Mouse (Mus musculus): ENCODE results near the gene Bbs10. TPM values are rescaled to one million over a fixed set of nuclear protein-coding genes. Genes with fewer than 3 reads are reported as not detected.
A peak's percentile ranks its signal among the peaks of the same experiment; 100 is the strongest.

Gene Bbs10
- polyA plus RNA-seq, 1 experiment from 2014 or later = 2.0 TPM

DNA sequence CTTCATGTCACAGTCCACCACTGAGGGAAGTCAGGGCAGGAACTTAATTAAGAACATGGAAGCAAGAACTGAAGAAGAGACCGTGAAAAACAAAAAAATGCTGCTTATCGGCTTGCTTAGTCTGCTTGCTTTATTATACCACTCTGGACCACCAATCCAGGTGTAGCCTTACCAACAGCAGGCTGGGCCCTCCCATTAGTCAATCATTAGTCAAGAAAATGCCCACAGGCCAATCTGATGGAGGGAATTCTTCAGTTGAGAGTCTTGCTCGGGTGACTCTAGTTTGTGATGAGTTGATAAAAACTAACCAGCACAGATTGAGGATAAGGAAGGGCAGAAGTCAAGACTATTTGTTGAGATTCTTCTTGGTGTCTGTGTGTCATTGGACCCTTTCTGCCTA lies 40.2 kb upstream of the Bbs10 start:
- Histone ChIP-seq H3K4me3 (ENCODE audit: low read depth, low read length) (no peak overlapping the region), H3K4me2 (ENCODE audit: low read depth, low read length) (no peak overlapping the region), H3K9me3 (ENCODE audit: low read length) (no peaks in the 10 kb centered on the region), H3K27ac (ENCODE audit: low read depth) (no peak overlapping the region), H3K36me3 (replicated peaks; ENCODE audit: insufficient read depth, low read length) (peaks cover 3% of the 10 kb centered on the region; the same call in 1 of the 2 replicates), H3K27me3 (ENCODE audit: insufficient read depth, low read length) (no peaks in the 10 kb centered on the region), H3K9ac (replicated peaks) (no peak overlapping the region), H3K4me1 (ENCODE audit: insufficient read depth) (no peaks in the 10 kb centered on the region)
- 81% methylated on average over 3 of the region's 3 CpGs for WGBS (ENCODE audit: insufficient replicate concordance)
- no peak for TF ChIP-seq CTCF (IDR thresholded peaks at IDR 0.05; ENCODE audit: low read depth)
- no peak for TF ChIP-seq EP300 (IDR thresholded peaks at IDR 0.05; ENCODE audit: low read depth)
- no peak for ATAC-seq
- DNase-seq = no peak

DNA sequence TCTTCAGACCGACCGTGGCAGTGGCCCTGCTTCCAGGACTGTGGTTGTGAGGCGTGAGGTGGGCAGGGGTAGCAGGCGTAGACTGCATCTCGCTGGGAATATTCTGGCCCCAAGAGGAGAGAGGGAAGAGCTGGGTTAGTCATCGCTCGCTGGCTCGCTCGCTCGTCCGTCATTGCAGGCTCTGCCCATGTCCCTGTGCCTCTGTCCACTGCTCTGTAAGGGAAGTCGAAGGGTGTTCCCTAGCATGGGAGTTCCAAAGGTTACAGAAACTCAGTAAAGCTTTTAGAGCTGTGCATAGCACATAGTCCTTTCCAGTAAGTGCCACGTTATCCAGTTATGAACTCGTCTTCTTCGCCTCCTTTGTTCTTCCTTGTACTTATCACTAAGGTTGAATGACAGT lies 26.8 kb upstream of the Bbs10 start:
- WGBS (ENCODE audit: insufficient replicate concordance) = 83% methylated on average over 15 of the region's 15 CpGs
- H3K9ac ChIP-seq (replicated peaks) = no peak overlapping the region
- DNase-seq = no peak
- H3K4me2 ChIP-seq (ENCODE audit: low read depth, low read length) = no peak overlapping the region
- no peak overlapping the region for H3K27ac ChIP-seq (ENCODE audit: low read depth)
- peaks cover 71% of the 10 kb centered on the region for H3K36me3 ChIP-seq (replicated peaks; ENCODE audit: insufficient read depth, low read length)
- no peaks in the 10 kb centered on the region for H3K27me3 ChIP-seq (ENCODE audit: insufficient read depth, low read length)
- no peaks in the 10 kb centered on the region for H3K9me3 ChIP-seq (ENCODE audit: low read length)
- ATAC-seq = no peak
- H3K4me1 ChIP-seq (ENCODE audit: insufficient read depth) = no peaks in the 10 kb centered on the region
- no peak overlapping the region for H3K4me3 ChIP-seq (ENCODE audit: low read depth, low read length)
- TF ChIP-seq CTCF (IDR thresholded peaks at IDR 0.05; ENCODE audit: low read depth) (no peak), EP300 (IDR thresholded peaks at IDR 0.05; ENCODE audit: low read depth) (no peak)

- Histone ChIP-seq H3K36me3 (replicated peaks; ENCODE audit: insufficient read depth, low read length) (peaks cover 71% of the 10 kb centered on the region), H3K27me3 (ENCODE audit: insufficient read depth, low read length) (no peaks in the 10 kb centered on the region), H3K4me1 (ENCODE audit: insufficient read depth) (no peaks in the 10 kb centered on the region), H3K9ac (replicated peaks) (no peak overlapping the region), H3K9me3 (ENCODE audit: low read length) (no peaks in the 10 kb centered on the region), H3K27ac (ENCODE audit: low read depth) (no peak overlapping the region), H3K4me2 (ENCODE audit: low read depth, low read length) (no peak overlapping the region), H3K4me3 (ENCODE audit: low read depth, low read length) (no peak overlapping the region)
- DNase-seq (no peak), ATAC-seq (no peak)
- 76% methylated on average over 11 of the region's 11 CpGs for WGBS (ENCODE audit: insufficient replicate concordance)
- TF ChIP-seq EP300 (IDR thresholded peaks at IDR 0.05; ENCODE audit: low read depth) = no peak
Measured at GRCm38 (mm10) chr10:111272905-111273304, 25.6 kb upstream of the Bbs10 start.

DNA sequence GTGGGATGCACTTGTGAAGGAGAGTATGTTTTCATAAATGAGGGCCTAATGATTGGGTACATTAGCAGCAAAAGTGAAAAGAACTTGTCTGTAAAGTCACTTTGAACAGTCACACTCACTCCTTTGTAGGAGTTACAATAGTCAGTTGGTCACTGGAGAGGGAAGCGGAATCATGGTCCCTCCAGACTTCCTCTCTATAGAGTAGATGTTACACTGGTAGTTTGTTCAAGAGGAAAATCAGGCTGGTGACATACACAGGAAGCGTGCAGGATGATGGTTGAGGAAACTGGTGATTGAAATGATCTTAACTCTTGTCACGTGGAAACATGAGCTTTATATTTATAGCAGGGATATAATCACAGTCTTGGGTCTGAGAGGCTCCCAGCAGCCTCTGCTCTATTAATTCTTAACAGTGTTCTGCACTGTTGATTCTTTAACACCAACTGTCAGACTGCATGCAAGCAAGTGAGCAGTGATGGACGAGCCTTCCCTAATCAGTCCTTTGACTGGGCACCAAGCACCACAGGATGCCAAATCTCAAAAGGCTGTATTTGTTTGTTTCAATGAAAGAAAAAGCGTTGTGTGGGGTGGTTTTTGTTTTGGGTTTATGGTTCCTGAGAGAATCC lies 24.9 kb upstream of the Bbs10 start:
- Histone ChIP-seq H3K4me1 (ENCODE audit: insufficient read depth) (no peaks in the 10 kb centered on the region), H3K4me3 (ENCODE audit: low read depth, low read length) (no peak overlapping the region), H3K9ac (replicated peaks) (no peak overlapping the region), H3K27me3 (ENCODE audit: insufficient read depth, low read length) (no peaks in the 10 kb centered on the region), H3K4me2 (ENCODE audit: low read depth, low read length) (no peak overlapping the region), H3K9me3 (ENCODE audit: low read length) (no peaks in the 10 kb centered on the region), H3K27ac (ENCODE audit: low read depth) (no peak overlapping the region), H3K36me3 (replicated peaks; ENCODE audit: insufficient read depth, low read length) (peaks cover 69% of the 10 kb centered on the region)
- no peak for TF ChIP-seq CTCF (IDR thresholded peaks at IDR 0.05; ENCODE audit: low read depth)
- TF ChIP-seq EP300 (IDR thresholded peaks at IDR 0.05; ENCODE audit: low read depth) = no peak
- DNase-seq (no peak), ATAC-seq (no peak)
- 78% methylated on average over 5 of the region's 5 CpGs for WGBS (ENCODE audit: insufficient replicate concordance)

GRCm38 (mm10) chr10:111275822-111276221 lies 22.7 kb upstream of the Bbs10 start:
- H3K9ac ChIP-seq (replicated peaks) = no peak overlapping the region
- H3K4me2 ChIP-seq (ENCODE audit: low read depth, low read length) = no peak overlapping the region
- no peaks in the 10 kb centered on the region for H3K27me3 ChIP-seq (ENCODE audit: insufficient read depth, low read length)
- H3K36me3 ChIP-seq (replicated peaks; ENCODE audit: insufficient read depth, low read length) = peaks cover 66% of the 10 kb centered on the region
- no peaks in the 10 kb centered on the region for H3K9me3 ChIP-seq (ENCODE audit: low read length)
- TF ChIP-seq CTCF (IDR thresholded peaks at IDR 0.05; ENCODE audit: low read depth) (no peak), EP300 (IDR thresholded peaks at IDR 0.05; ENCODE audit: low read depth) (no peak)
- H3K4me1 ChIP-seq (ENCODE audit: insufficient read depth) = no peaks in the 10 kb centered on the region
- no peak overlapping the region for H3K27ac ChIP-seq (ENCODE audit: low read depth)
- no peak for DNase-seq
- H3K4me3 ChIP-seq (ENCODE audit: low read depth, low read length) = no peak overlapping the region
- 96% methylated on average over 2 of the region's 2 CpGs for WGBS (ENCODE audit: insufficient replicate concordance)
- ATAC-seq = no peak

DNA sequence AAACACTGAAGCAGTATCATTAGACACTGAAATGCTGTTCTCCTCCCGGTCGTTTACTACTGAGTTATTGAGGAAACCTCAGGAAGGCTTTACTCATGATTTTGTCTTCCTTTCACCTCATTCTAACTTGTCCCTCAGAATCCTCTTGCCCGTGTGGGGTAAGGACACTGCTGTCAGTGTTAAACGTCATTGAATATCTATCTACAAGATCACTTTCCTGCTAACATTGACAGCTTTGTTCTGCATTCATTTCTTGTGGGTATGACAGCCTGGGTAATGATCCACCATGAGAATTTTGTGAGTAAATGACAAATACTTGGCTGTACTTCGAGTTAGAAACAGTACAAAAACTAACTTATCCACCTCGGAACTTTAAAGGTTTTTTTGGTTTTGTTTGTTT lies 848 bp upstream of the Bbs10 start:
- peak overlapping the region; percentile 96 for H3K4me2 ChIP-seq (ENCODE audit: low read depth, low read length)
- TF ChIP-seq CTCF (IDR thresholded peaks at IDR 0.05; ENCODE audit: low read depth) (no peak), EP300 (IDR thresholded peaks at IDR 0.05; ENCODE audit: low read depth) (no peak)
- no peaks in the 10 kb centered on the region for H3K9me3 ChIP-seq (ENCODE audit: low read length)
- H3K36me3 ChIP-seq (replicated peaks; ENCODE audit: insufficient read depth, low read length) = peaks cover 6% of the 10 kb centered on the region; the same call in 1 of the 2 replicates
- no peak for ATAC-seq
- H3K27ac ChIP-seq (ENCODE audit: low read depth) = peak overlapping the region; percentile 81
- 30% methylated on average over 6 of the region's 6 CpGs for WGBS (ENCODE audit: insufficient replicate concordance)
- no peaks in the 10 kb centered on the region for H3K27me3 ChIP-seq (ENCODE audit: insufficient read depth, low read length)
- H3K9ac ChIP-seq (replicated peaks) = peak overlapping the region; percentile 71; the same call in 1 of the 2 replicates
- H3K4me1 ChIP-seq (ENCODE audit: insufficient read depth) = peaks cover 17% of the 10 kb centered on the region
- DNase-seq = no peak
- peak overlapping the region; percentile 89 for H3K4me3 ChIP-seq (ENCODE audit: low read depth, low read length)
